In genomic region chr14:51087762-51088161, GRCm38 (mm10) we compare ENCODE assay signal across 9 mouse cellular contexts. TPM values are rescaled to one million over a fixed set of nuclear protein-coding genes. Genes with fewer than 3 reads are reported as not detected.
A peak's percentile ranks its signal among the peaks of the same experiment; 100 is the strongest.
DNase-seq lines count a peak whose midpoint lies in the region; ATAC-seq and TF ChIP-seq lines count a peak whose summit lies in the region.
"Had no signal": no experiment of that assay in that cellular context is flagged by ENCODE, and none has a peak within 500 bp of the region (broad histone marks: within the 10 kb centered on the region; RNA-seq: fewer than 3 reads in every experiment).

No protein-coding gene starts in this region.

- H3K36me3 ChIP-seq in heart, embryonic 13.5 days: no peaks in the 10 kb centered on the region
- no peaks in the 10 kb centered on the region for H3K36me3 ChIP-seq in G1E (replicated peaks)
- H3K36me3 ChIP-seq in forebrain, embryonic 16.5 days (ENCODE audit: control insufficient read depth, insufficient read depth): no peaks in the 10 kb centered on the region
- H3K36me3 ChIP-seq in macrophage (ENCODE audit: inconsistent target): no peaks in the 10 kb centered on the region

- DNase-seq in heart, postnatal 36 days: no peak
- DNase-seq in G1E (ENCODE audit: low spot score): no peak
- no peak for DNase-seq in right cerebral cortex, postnatal 36 days (ENCODE audit: low spot score in 2 of 2)
- DNase-seq in left cerebral cortex, postnatal 14 days (ENCODE audit: low spot score in 2 of 2): no peak
- DNase-seq in kidney, adult 11 months: no peak

- no peaks in the 10 kb centered on the region for H3K9me3 ChIP-seq in heart, embryonic 13.5 days
- H3K9me3 ChIP-seq in G1E (replicated peaks): no peaks in the 10 kb centered on the region
- no peaks in the 10 kb centered on the region for H3K9me3 ChIP-seq in forebrain, embryonic 16.5 days (ENCODE audit: control insufficient read depth, low read length)

- peak overlapping the region; percentile 93 for H3K27ac ChIP-seq in heart, embryonic 13.5 days (replicated peaks)
- H3K27ac ChIP-seq in forebrain, embryonic 16.5 days (ENCODE audit: low read length): no peak overlapping the region
- H3K27ac ChIP-seq in macrophage: no peak overlapping the region

- H3K9ac ChIP-seq in heart, embryonic 13.5 days: peak overlapping the region; percentile 89
- no peak overlapping the region for H3K9ac ChIP-seq in forebrain, embryonic 16.5 days (replicated peaks; ENCODE audit: low read depth, low read length)

- peaks cover 10% of the 10 kb centered on the region; the same call in 1 of the 2 replicates for H3K27me3 ChIP-seq in heart, embryonic 13.5 days (replicated peaks)
- peaks cover 5% of the 10 kb centered on the region for H3K27me3 ChIP-seq in G1E (ENCODE audit: insufficient read depth, low read length)
- H3K27me3 ChIP-seq in forebrain, embryonic 16.5 days (replicated peaks; ENCODE audit: control insufficient read depth, insufficient read depth, low read length): peaks cover 6% of the 10 kb centered on the region; the same call in 1 of the 2 replicates

- peaks cover 20% of the 10 kb centered on the region for H3K4me1 ChIP-seq in heart, embryonic 13.5 days
- H3K4me1 ChIP-seq in G1E (ENCODE audit: insufficient read depth, low read depth, low read length): peaks cover 62% of the 10 kb centered on the region
- H3K4me1 ChIP-seq in forebrain, embryonic 16.5 days (replicated peaks; ENCODE audit: control insufficient read depth, insufficient read depth, low read length): peaks cover 9% of the 10 kb centered on the region

- peak overlapping the region; percentile 79 for H3K4me3 ChIP-seq in heart, embryonic 13.5 days
- H3K4me3 ChIP-seq in G1E (ENCODE audit: low read depth, low read length) (peak overlapping the region; percentile 77; the same call in 1 of the 2 replicates), macrophage (ENCODE audit: inconsistent target) (peak overlapping the region; percentile 72)
- H3K4me3 ChIP-seq in forebrain, embryonic 16.5 days (replicated peaks; ENCODE audit: low read length): peak overlapping the region; percentile 83

- H3K79me2 ChIP-seq in macrophage (ENCODE audit: inconsistent target): peaks cover 22% of the 10 kb centered on the region

- intact Hi-C loops in heart, postnatal 36 days (cut with DNase I): loop anchor here (2.0 kb wide), 1 partner anchor 281 kb away; the partner anchor contains the start of genes Ccnb1ip1 and Parp2
- intact Hi-C loops in left cerebral cortex, postnatal 14 days (cut with DNase I): no loop called here

- H3K4me2 ChIP-seq in heart, embryonic 13.5 days: peak overlapping the region; percentile 80
- peak overlapping the region; percentile 78 for H3K4me2 ChIP-seq in forebrain, embryonic 16.5 days (ENCODE audit: low read length)

- no peak for TF ChIP-seq CTCF in G1E (IDR thresholded peaks at IDR 0.05; ENCODE audit: low read depth, low read length)

- ATAC-seq in heart, embryonic 13.5 days (ENCODE audit: extremely low read depth, insufficient number of reproducible peaks, low FRiP score, low TSS enrichment): no peak
- ATAC-seq in G1E (ENCODE audit: extremely low read depth, insufficient number of reproducible peaks, low FRiP score, poor library complexity, severe bottlenecking): no peak
- ATAC-seq in forebrain, embryonic 16.5 days: no peak

- WGBS in heart, embryonic 13.5 days: 9% methylated on average over 9 of the region's 9 CpGs
- WGBS in forebrain, embryonic 16.5 days: 8% methylated on average over 9 of the region's 9 CpGs
- 48% methylated on average over 5 of the region's 9 CpGs for WGBS in macrophage (ENCODE audit: missing documents)

RNA-seq across cellular contexts. Expression of gene Rnase4, which starts 3.1 kb away (rescaled TPM):
- polyA plus RNA-seq in heart, embryonic 13.5 days (2015; fragmentation: Nextera tagmentation; extraction: Ambion mirVana): 20.5 and 21.4 TPM in 2 replicates
- 10 to 100 TPM; 58.7 to 61.0 TPM for total RNA-seq in heart, postnatal 36 days (2021)
- total RNA-seq in G1E (2014; fragmentation: Nextera tagmentation) (2.7 and 3.2 TPM in 2 replicates), G1E (2017) (0.17 and 0.49 TPM in 2 replicates)
- polyA plus RNA-seq in G1E (2012) (not detected in 2 replicates), macrophage (2018) (71.8 to 173 TPM (median 117 TPM) in 3 replicates)
- polyA plus RNA-seq in forebrain, embryonic 16.5 days (2015; fragmentation: Nextera tagmentation; extraction: Ambion mirVana): 11.1 and 11.6 TPM in 2 replicates
- 10 to 100 TPM in 5 of 26 experiments, 1 to 10 TPM in 18, under 1 TPM in 3; 0.58 to 32.5 (median 4.5) TPM for total RNA-seq in macrophage (2018; cell fraction: chromatin; rRNA removed)
- total RNA-seq in macrophage (2018; cell fraction: cytosol; rRNA removed): 100 to 1,000 TPM in 11 of 26 experiments, 10 to 100 TPM in 15; 48.9 to 175 (median 76.0) TPM
- 10 to 100 TPM; 11.5 to 94.0 (median 37.5) TPM for total RNA-seq in macrophage (2018; cell fraction: nucleus; rRNA removed)
- total RNA-seq in left cerebral cortex, postnatal 14 days (2021): 10 to 100 TPM; 19.0 to 20.1 TPM

RNA-seq across cellular contexts. Expression of gene Ang, which starts 3.2 kb away (rescaled TPM):
- polyA plus RNA-seq in heart, embryonic 13.5 days (2015; fragmentation: Nextera tagmentation; extraction: Ambion mirVana): 3.6 and 3.9 TPM in 2 replicates
- total RNA-seq in heart, postnatal 36 days (2021): 1 to 10 TPM; 7.7 to 9.5 TPM
- total RNA-seq in G1E (2014; fragmentation: Nextera tagmentation) (1.6 TPM in 1 of 2 replicates, not detected in the other), G1E (2017) (0.16 TPM in 1 of 2 replicates, not detected in the other)
- polyA plus RNA-seq in G1E (2012) (not detected in 2 replicates), macrophage (2018) (15.6 to 41.8 TPM (median 23.3 TPM) in 3 replicates)
- 2.4 and 3.0 TPM in 2 replicates for polyA plus RNA-seq in forebrain, embryonic 16.5 days (2015; fragmentation: Nextera tagmentation; extraction: Ambion mirVana)
- 10 to 100 TPM in 4 of 26 experiments, 1 to 10 TPM in 21, not detected in 1; 1.2 to 19.8 (median 5.1) TPM for total RNA-seq in macrophage (2018; cell fraction: chromatin; rRNA removed)
- 10 to 100 TPM; 11.7 to 37.1 (median 18.0) TPM for total RNA-seq in macrophage (2018; cell fraction: cytosol; rRNA removed)
- 10 to 100 TPM in 18 of 26 experiments, 1 to 10 TPM in 8; 4.6 to 33.5 (median 11.8) TPM for total RNA-seq in macrophage (2018; cell fraction: nucleus; rRNA removed)
- 1 to 10 TPM; 2.9 to 4.1 TPM for total RNA-seq in left cerebral cortex, postnatal 14 days (2021)

RNA-seq across cellular contexts. Expression of gene Olfr750, which starts 13.5 kb away (rescaled TPM):
- not detected in 2 replicates for polyA plus RNA-seq in heart, embryonic 13.5 days (2015; fragmentation: Nextera tagmentation; extraction: Ambion mirVana)
- total RNA-seq in heart, postnatal 36 days (2021): not detected
- total RNA-seq in G1E (2014; fragmentation: Nextera tagmentation) (not detected in 2 replicates), G1E (2017) (0.05 and 0.06 TPM in 2 replicates)
- polyA plus RNA-seq in G1E (2012) (not detected in 2 replicates), macrophage (2018) (not detected in 3 replicates)
- 0.04 TPM in 1 of 2 replicates, not detected in the other for polyA plus RNA-seq in forebrain, embryonic 16.5 days (2015; fragmentation: Nextera tagmentation; extraction: Ambion mirVana)
- total RNA-seq in macrophage (2018; cell fraction: chromatin; rRNA removed): not detected
- total RNA-seq in macrophage (2018; cell fraction: cytosol; rRNA removed): not detected
- not detected for total RNA-seq in macrophage (2018; cell fraction: nucleus; rRNA removed)
- total RNA-seq in left cerebral cortex, postnatal 14 days (2021): not detected
- total RNA-seq: gastrocnemius, postnatal 10 days had no signal

RNA-seq across cellular contexts. Expression of gene Eddm3b, which starts 26.5 kb away (rescaled TPM):
- polyA plus RNA-seq in heart, embryonic 13.5 days (2015; fragmentation: Nextera tagmentation; extraction: Ambion mirVana): not detected in 2 replicates
- not detected for total RNA-seq in heart, postnatal 36 days (2021)
- not detected in 2 replicates for total RNA-seq in G1E (2014; fragmentation: Nextera tagmentation)
- 0.11 TPM in 1 of 2 replicates, not detected in the other for total RNA-seq in G1E (2017)
- not detected in 2 replicates for polyA plus RNA-seq in G1E (2012)
- polyA plus RNA-seq in forebrain, embryonic 16.5 days (2015; fragmentation: Nextera tagmentation; extraction: Ambion mirVana): not detected in 2 replicates
- not detected for total RNA-seq in macrophage (2018; cell fraction: chromatin; rRNA removed)
- under 1 TPM in 1 of 26 experiments, not detected in 25; 0.11 TPM for total RNA-seq in macrophage (2018; cell fraction: cytosol; rRNA removed)
- total RNA-seq in macrophage (2018; cell fraction: nucleus; rRNA removed): not detected
- polyA plus RNA-seq in macrophage (2018): not detected in 3 replicates
- not detected for total RNA-seq in left cerebral cortex, postnatal 14 days (2021)
- total RNA-seq: gastrocnemius, postnatal 10 days had no signal

RNA-seq across cellular contexts. Expression of gene Rnase12, which starts 30.3 kb away (rescaled TPM):
- polyA plus RNA-seq in heart, embryonic 13.5 days (2015; fragmentation: Nextera tagmentation; extraction: Ambion mirVana): 0.99 and 1.1 TPM in 2 replicates
- not detected for total RNA-seq in heart, postnatal 36 days (2021)
- total RNA-seq in G1E (2014; fragmentation: Nextera tagmentation) (not detected in 2 replicates), G1E (2017) (not detected in 2 replicates)
- polyA plus RNA-seq in G1E (2012) (not detected in 2 replicates), macrophage (2018) (not detected in 3 replicates)
- polyA plus RNA-seq in forebrain, embryonic 16.5 days (2015; fragmentation: Nextera tagmentation; extraction: Ambion mirVana): not detected in 2 replicates
- not detected for total RNA-seq in macrophage (2018; cell fraction: chromatin; rRNA removed)
- under 1 TPM in 2 of 26 experiments, not detected in 24; 0.27 to 0.41 TPM for total RNA-seq in macrophage (2018; cell fraction: cytosol; rRNA removed)
- total RNA-seq in macrophage (2018; cell fraction: nucleus; rRNA removed): not detected
- total RNA-seq in left cerebral cortex, postnatal 14 days (2021): not detected
- total RNA-seq: gastrocnemius, postnatal 10 days had no signal

Comparison
In these comparisons a context has a peak if more than half of its experiments do, and no peak if none do; other contexts are left out.
1. RNA of gene Rnase4, which starts 3.1 kb away (polyA plus RNA-seq): 71.8 to 173 TPM in macrophage, 20.5 to 21.4 TPM in heart, embryonic 13.5 days and 11.1 to 11.6 TPM in forebrain, embryonic 16.5 days; not detected in G1E; every median in the first group is over 10 times any median in the second.
2. Peak in every context shown above with its lines, with median percentiles within 50 percentile points of each other: H3K4me3 ChIP-seq.